Mouse (Mus musculus): Measurements from ENCODE around the gene Thumpd3. TPM values are rescaled to one million over a fixed set of nuclear protein-coding genes. Genes with fewer than 3 reads are reported as not detected.

Gene Thumpd3
- 47.6 TPM for total RNA-seq (2023)

GRCm38 (mm10) chr6:113046041-113046975, at the start of gene Thumpd3:
TSS of gene Thumpd3 (plus strand) at chr6:113046225.

GRCm38 (mm10) chr6:113076686-113077516, 30.9 kb downstream of the Thumpd3 start, which contains the start of gene Setd5:
TSS of gene Setd5 (plus strand) at chr6:113077365.

Other genes starting within 250 kb of the Thumpd3 start
- gene Srgap3, start 99.0 kb upstream of the Thumpd3 start, total RNA-seq (2023): 2.2 TPM
- 108 TPM for gene Setd5, start 31.1 kb downstream of the Thumpd3 start, total RNA-seq (2023)
- 0.41 TPM for gene Lhfpl4, start 149.2 kb downstream of the Thumpd3 start, total RNA-seq (2023)
- gene Mtmr14, start 191.6 kb downstream of the Thumpd3 start, total RNA-seq (2023): 42.4 TPM
- 1.3 TPM for gene Cpne9, start 236.1 kb downstream of the Thumpd3 start, total RNA-seq (2023)

All from CD4-positive naive resting alpha-beta T cell, adult 76 days (primary cell).